Mouse (Mus musculus) embryonic facial prominence, embryonic 10.5 days (tissue): ENCODE measurements at regions not wholly inside any gene's neighbourhood (a gene's known extent, or its start where the extent isn't known, plus 50 kb on each side); places are given as distances from the start of the nearest gene placed in this dataset.

ENCODE experiments used
- DNase-seq: peaks from one replicate; pipeline ENCODE4 v3.0.0-alpha.2; 2017; ENCODE audit warnings: low spot score
- H3K27ac ChIP-seq: fragments of 300-500 bp; sonication (generic); replicated peaks from 2 replicates; pipeline ENCODE4 v1.5.1; 2016; ENCODE audit warnings: mild to moderate bottlenecking
- H3K27me3 ChIP-seq: fragments of 300-500 bp; sonication (generic); replicated peaks from 2 replicates; pipeline ENCODE4 v1.6.1; 2016; ENCODE audit warnings: low read depth, mild to moderate bottlenecking; ENCODE audit not compliant: poor library complexity, severe bottlenecking
- H3K36me3 ChIP-seq: fragments of 300-500 bp; sonication (generic); replicated peaks from 2 replicates; pipeline ENCODE4 v1.6.1; 2016; ENCODE audit warnings: mild to moderate bottlenecking, moderate library complexity
- H3K4me1 ChIP-seq: fragments of 300-500 bp; sonication (generic); 2 replicates; pipeline ENCODE4 v1.6.1; 2016
- H3K4me3 ChIP-seq: fragments of 300-500 bp; sonication (generic); 2 replicates; pipeline ENCODE4 v1.5.1; 2016; ENCODE audit warnings: mild to moderate bottlenecking, moderate library complexity
- H3K9me3 ChIP-seq: fragments of 300-500 bp; sonication (generic); 2 replicates; pipeline ENCODE4 v1.6.1; 2016; ENCODE audit warnings: mild to moderate bottlenecking
- WGBS: fragments of 180-500 bp; shearing (Covaris S2); methylation state at CpG from one replicate; pipeline ENCODE4 v1.1.7; 2016; 5-methylcytosine and 5-hydroxymethylcytosine counted together

DNA sequence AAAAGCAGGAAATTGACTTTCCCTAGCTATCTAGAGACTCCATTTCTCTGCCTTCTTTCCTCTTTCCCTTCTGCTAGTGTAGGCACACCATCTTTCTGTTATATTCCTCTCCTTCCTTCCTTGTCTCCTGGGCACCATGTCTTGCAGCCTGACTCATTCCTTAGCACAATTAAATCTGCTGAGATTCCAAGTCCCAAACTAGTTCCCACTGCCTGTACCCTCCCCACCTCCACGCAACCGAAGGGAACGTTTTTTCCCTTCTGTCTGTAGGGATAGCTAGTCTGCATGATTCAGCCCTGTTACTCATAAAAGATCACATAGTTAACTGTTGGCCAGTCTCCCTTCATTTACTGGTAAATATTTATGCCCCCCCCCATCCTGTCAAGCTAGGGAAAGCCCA, 158.8 kb upstream of the Prkcq start:
- Histone ChIP-seq H3K27me3 (no peaks in the 10 kb centered on the region), H3K27ac (no peak overlapping the region), H3K4me1 (no peaks in the 10 kb centered on the region), H3K36me3 (no peaks in the 10 kb centered on the region), H3K4me3 (no peak overlapping the region), H3K9me3 (no peaks in the 10 kb centered on the region)
- WGBS, result 96% methylated on average over 3 of the region's 3 CpGs
- DNase-seq, result no peak

DNA sequence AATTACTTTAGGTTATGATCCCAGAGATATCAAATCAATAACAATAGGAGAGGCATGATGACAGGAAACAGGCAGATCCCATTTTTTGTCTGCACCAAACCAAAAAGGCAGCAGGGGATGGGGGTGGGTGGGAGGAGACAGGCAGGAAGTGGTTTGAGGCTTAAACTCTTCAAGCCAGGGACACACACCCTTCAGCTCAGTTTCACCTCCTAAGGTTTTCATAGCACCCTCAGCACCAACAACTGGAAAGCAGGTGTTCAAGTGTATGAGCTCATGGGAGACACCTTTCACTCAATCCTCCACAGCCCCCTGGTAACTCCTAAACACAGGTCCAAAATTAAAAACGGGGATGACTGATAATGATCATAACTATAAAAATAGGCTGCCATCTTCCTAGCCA, 155.5 kb upstream of the Prkcq start:
- no peak for DNase-seq
- Histone ChIP-seq H3K9me3 (no peaks in the 10 kb centered on the region), H3K4me1 (no peaks in the 10 kb centered on the region), H3K27me3 (no peaks in the 10 kb centered on the region), H3K36me3 (no peaks in the 10 kb centered on the region), H3K4me3 (no peak overlapping the region), H3K27ac (no peak overlapping the region)
- 84% methylated on average over 1 of the region's 1 CpGs for WGBS

DNA sequence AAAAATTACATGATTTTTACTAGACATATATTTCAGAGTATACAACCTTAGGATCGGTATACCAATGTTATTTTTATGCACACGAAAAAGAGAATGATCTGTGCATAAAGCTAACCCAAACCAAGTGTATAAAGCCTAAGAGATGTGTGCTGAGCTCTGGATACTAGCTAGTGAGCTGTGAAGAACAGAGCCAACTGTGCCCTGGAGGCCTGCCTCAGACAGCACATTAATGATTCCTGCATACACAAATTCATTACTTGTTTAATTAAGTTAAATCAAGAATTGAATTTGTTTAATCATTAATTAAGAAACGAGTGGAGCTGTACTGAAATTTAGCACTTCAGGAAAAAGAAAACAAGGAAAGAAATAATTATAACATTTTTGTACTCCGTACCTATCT, 139.0 kb upstream of the Prkcq start:
- no peaks in the 10 kb centered on the region for H3K4me1 ChIP-seq
- H3K27ac ChIP-seq, result no peak overlapping the region
- no peak for DNase-seq
- no peaks in the 10 kb centered on the region for H3K36me3 ChIP-seq
- 87% methylated on average over 4 of the region's 4 CpGs for WGBS
- H3K4me3 ChIP-seq, result no peak overlapping the region
- H3K27me3 ChIP-seq, result no peaks in the 10 kb centered on the region
- H3K9me3 ChIP-seq, result no peaks in the 10 kb centered on the region

- no peaks in the 10 kb centered on the region for H3K9me3 ChIP-seq
- H3K27ac ChIP-seq, result no peak overlapping the region
- 74% methylated on average over 1 of the region's 1 CpGs for WGBS
- no peak for DNase-seq
- no peaks in the 10 kb centered on the region for H3K4me1 ChIP-seq
- H3K36me3 ChIP-seq, result no peaks in the 10 kb centered on the region
- no peaks in the 10 kb centered on the region for H3K27me3 ChIP-seq
- no peak overlapping the region for H3K4me3 ChIP-seq
These were observed 137.7 kb upstream of the Prkcq start for GRCm38 (mm10) chr2:11034178-11034577.

- 90% methylated on average over 10 of the region's 11 CpGs for WGBS
These were observed 134.6 kb upstream of the Prkcq start for GRCm38 (mm10) chr2:11037343-11037742.

DNA sequence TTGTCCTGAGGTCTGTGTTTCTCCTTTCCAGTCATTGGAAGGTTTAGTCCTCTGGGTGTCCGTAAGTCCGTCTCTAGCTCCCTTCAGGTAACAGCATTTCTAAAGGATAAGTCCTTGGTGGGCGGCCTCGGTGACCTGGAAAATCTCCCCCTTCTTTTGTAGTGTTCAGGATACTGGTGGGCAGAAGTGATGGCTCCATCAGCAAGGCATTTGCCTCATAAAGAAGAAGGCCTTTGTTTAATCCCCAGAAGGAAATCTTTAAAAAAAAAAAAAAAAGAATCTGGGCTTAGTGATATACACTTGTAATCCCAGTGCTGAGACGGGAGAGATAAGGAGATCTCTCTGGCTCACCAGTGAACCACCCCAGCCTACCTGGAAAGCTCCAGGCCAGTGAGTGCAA, 133.5 kb upstream of the Prkcq start:
- no peak overlapping the region for H3K4me3 ChIP-seq
- H3K27me3 ChIP-seq, result no peaks in the 10 kb centered on the region
- no peaks in the 10 kb centered on the region for H3K4me1 ChIP-seq
- H3K36me3 ChIP-seq, result no peaks in the 10 kb centered on the region
- H3K9me3 ChIP-seq, result no peaks in the 10 kb centered on the region
- H3K27ac ChIP-seq, result no peak overlapping the region
- DNase-seq, result no peak
- WGBS, result 91% methylated on average over 5 of the region's 5 CpGs

More at GRCm38 (mm10) chr2:11037343-11037742, 134.6 kb upstream of the Prkcq start:
- no peak for DNase-seq
- Histone ChIP-seq H3K27me3 (no peaks in the 10 kb centered on the region), H3K4me3 (no peak overlapping the region), H3K36me3 (no peaks in the 10 kb centered on the region), H3K9me3 (no peaks in the 10 kb centered on the region), H3K27ac (no peak overlapping the region), H3K4me1 (no peaks in the 10 kb centered on the region)

- no peaks in the 10 kb centered on the region for H3K9me3 ChIP-seq
- H3K4me3 ChIP-seq, result no peak overlapping the region
- H3K27ac ChIP-seq, result no peak overlapping the region
- no peak for DNase-seq
- no peaks in the 10 kb centered on the region for H3K27me3 ChIP-seq
- H3K36me3 ChIP-seq, result no peaks in the 10 kb centered on the region
- 84% methylated on average over 2 of the region's 2 CpGs for WGBS
- no peaks in the 10 kb centered on the region for H3K4me1 ChIP-seq
These were observed 131.9 kb upstream of the Prkcq start for GRCm38 (mm10) chr2:11040005-11040404.

GRCm38 (mm10) chr2:11044727-11045274, 127.1 kb upstream of the Prkcq start:
- 89% methylated on average over 3 of the region's 3 CpGs for WGBS
- no peaks in the 10 kb centered on the region for H3K36me3 ChIP-seq

GRCm38 (mm10) chr2:11051621-11052020, 120.3 kb upstream of the Prkcq start:
- Histone ChIP-seq H3K4me1 (no peaks in the 10 kb centered on the region), H3K27me3 (no peaks in the 10 kb centered on the region), H3K9me3 (no peaks in the 10 kb centered on the region), H3K27ac (no peak overlapping the region), H3K4me3 (no peak overlapping the region), H3K36me3 (no peaks in the 10 kb centered on the region)
- WGBS, result 87% methylated on average over 7 of the region's 7 CpGs
- DNase-seq, result no peak

More at GRCm38 (mm10) chr2:11044727-11045274, 127.1 kb upstream of the Prkcq start:
- no peaks in the 10 kb centered on the region for H3K27me3 ChIP-seq
- no peak overlapping the region for H3K4me3 ChIP-seq
- H3K9me3 ChIP-seq, result no peaks in the 10 kb centered on the region
- no peaks in the 10 kb centered on the region for H3K4me1 ChIP-seq
- no peak overlapping the region for H3K27ac ChIP-seq
- DNase-seq, result no peak

- peak; percentile 40 for DNase-seq
- Histone ChIP-seq H3K27me3 (no peaks in the 10 kb centered on the region), H3K36me3 (no peaks in the 10 kb centered on the region), H3K9me3 (no peaks in the 10 kb centered on the region), H3K4me1 (no peaks in the 10 kb centered on the region), H3K4me3 (no peak overlapping the region), H3K27ac (no peak overlapping the region)
- 25% methylated on average over 9 of the region's 9 CpGs for WGBS
These were observed 112.0 kb upstream of the Prkcq start for GRCm38 (mm10) chr2:11059731-11060425.

DNA sequence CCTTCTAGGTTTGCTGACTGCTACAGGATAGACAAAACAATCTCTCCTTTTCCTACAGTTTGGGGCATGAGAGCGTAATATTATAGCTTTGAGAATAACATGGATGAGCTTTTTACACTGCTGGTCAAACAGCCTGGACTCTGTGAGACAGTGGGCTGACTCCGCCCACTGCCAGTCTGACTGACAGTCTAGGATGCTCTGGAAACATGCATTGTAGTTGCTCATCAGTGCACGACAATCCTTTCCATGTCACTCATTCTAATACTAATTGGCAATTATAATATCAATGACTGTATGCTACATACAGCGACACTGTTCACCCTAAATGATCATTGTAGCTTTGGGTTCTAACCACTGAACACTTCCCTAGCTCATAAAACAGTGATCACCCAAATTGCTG, 104.5 kb upstream of the Prkcq start:
- Histone ChIP-seq H3K4me1 (no peaks in the 10 kb centered on the region), H3K9me3 (no peaks in the 10 kb centered on the region), H3K27me3 (no peaks in the 10 kb centered on the region), H3K36me3 (no peaks in the 10 kb centered on the region), H3K4me3 (no peak overlapping the region), H3K27ac (no peak overlapping the region)
- 79% methylated on average over 4 of the region's 4 CpGs for WGBS
- no peak for DNase-seq

DNA sequence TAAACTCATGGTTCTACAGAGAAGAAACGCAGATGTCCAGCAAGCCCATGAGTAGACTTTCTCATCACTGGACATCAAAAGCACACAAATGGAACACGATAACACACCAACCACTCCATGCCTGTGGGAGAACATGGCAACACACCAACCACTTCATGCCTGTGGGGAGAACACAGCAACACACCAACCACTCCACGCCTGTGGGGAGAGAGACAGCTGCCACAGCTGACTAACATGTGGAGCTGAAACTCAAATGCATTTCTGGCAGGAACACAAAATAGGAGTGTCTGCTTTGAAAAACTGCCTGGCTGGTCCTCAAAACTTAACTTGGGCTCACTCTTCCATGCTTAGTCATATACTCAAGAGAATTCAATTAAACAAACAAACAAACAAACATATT, 88.4 kb upstream of the Prkcq start:
- WGBS, result 87% methylated on average over 3 of the region's 3 CpGs
- H3K27ac ChIP-seq, result no peak overlapping the region

DNA sequence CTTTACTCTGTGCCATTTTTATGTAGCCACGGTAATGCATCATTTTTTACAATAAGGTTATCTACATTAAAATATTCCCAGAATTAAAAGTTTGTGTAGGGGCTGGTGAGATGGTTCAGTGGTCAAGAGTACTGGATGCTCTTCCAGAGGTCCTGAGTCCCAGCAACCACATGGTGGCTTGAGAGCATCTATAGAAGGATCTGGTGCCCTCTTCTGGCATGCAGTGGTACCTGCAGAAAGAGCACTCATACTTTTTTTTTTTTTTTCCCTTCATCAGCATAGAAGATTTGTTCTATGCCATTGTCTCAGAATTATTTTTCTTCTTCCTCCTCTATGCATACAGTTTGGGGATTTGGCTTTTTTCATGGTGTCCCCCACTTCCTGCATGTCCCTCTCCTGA, 84.9 kb upstream of the Prkcq start:
- H3K27ac ChIP-seq, result no peak overlapping the region
- 17% methylated on average over 1 of the region's 1 CpGs for WGBS
- H3K9me3 ChIP-seq, result no peaks in the 10 kb centered on the region
- H3K4me1 ChIP-seq, result no peaks in the 10 kb centered on the region
- peak; percentile 23 for DNase-seq
- H3K27me3 ChIP-seq, result no peaks in the 10 kb centered on the region
- H3K4me3 ChIP-seq, result no peak overlapping the region
- H3K36me3 ChIP-seq, result no peaks in the 10 kb centered on the region

More for the DNA sequence above, 88.4 kb upstream of the Prkcq start:
- Histone ChIP-seq H3K27me3 (no peaks in the 10 kb centered on the region), H3K36me3 (no peaks in the 10 kb centered on the region), H3K4me1 (no peaks in the 10 kb centered on the region), H3K4me3 (no peak overlapping the region), H3K9me3 (no peaks in the 10 kb centered on the region)
- no peak for DNase-seq
